Mouse (Mus musculus) CD4-positive helper T cell, adult 2 months (primary cell): Measurements from ENCODE around the gene Tsnax.

ENCODE experiments used
- DNase-seq: peaks from one replicate; pipeline ENCODE4 v3.0.0-alpha.2; 2012; ENCODE audit warnings: low read depth, missing footprints, low spot score

Gene Tsnax

GRCm38 (mm10) chr8:125080388-125081344 is 67.9 kb downstream of the Tsnax start:
- peak; percentile 74 for DNase-seq

- DNase-seq = no peak
Measured at GRCm38 (mm10) chr8:125083746-125084145, 70.9 kb downstream of the Tsnax start.
